Mouse (Mus musculus) CH12.LX (cell line): Measurements from ENCODE around the gene Tkt. TPM values are rescaled to one million over a fixed set of nuclear protein-coding genes. Genes with fewer than 3 reads are reported as not detected.

Source experiments
- DNase-seq: peaks from one replicate; pipeline ENCODE4 v3.0.0-alpha.2; 2013; ENCODE audit errors: extremely low read depth
- H3K27ac ChIP-seq: 2 replicates; pipeline ENCODE4 v1.5.1; 2012; ENCODE audit warnings: low read depth, mild to moderate bottlenecking, control low read depth, moderate library complexity; ENCODE audit not compliant: insufficient read depth
- H3K27me3 ChIP-seq: replicated peaks from 2 replicates; pipeline ENCODE3; 2012; ENCODE audit warnings: inconsistent platforms
- H3K36me3 ChIP-seq, 2 experiments: replicated peaks in 1 of 2; 2 replicates each; pipeline versions ENCODE3 to v1.6.1; 2012; ENCODE audit warnings: inconsistent platforms in 1 of 2, low read length in 1 of 2, mild to moderate bottlenecking in 1 of 2, mixed read lengths in 1 of 2, moderate library complexity in 1 of 2; ENCODE audit not compliant: control insufficient read depth in 1 of 2, insufficient read depth in 1 of 2
- H3K4me1 ChIP-seq, 2 experiments: 2 replicates each; pipeline ENCODE4 v1.6.1; 2012; ENCODE audit warnings: inconsistent platforms in 1 of 2, moderate library complexity in 1 of 2; ENCODE audit not compliant: insufficient read depth in 2 of 2, control insufficient read depth in 1 of 2
- H3K4me2 ChIP-seq: 2 replicates; pipeline ENCODE4 v1.6.1; 2012; ENCODE audit warnings: low read depth, mild to moderate bottlenecking, control low read depth; ENCODE audit not compliant: poor library complexity, insufficient read depth, severe bottlenecking
- H3K4me3 ChIP-seq, 3 experiments: fragments of 150-350 bp in 1 of 3; sonication (generic) in 1 of 3; replicated peaks in 1 of 3; 2 replicates each; pipeline versions ENCODE3 to v1.5.1; 2011 to 2012; ENCODE audit warnings: low read depth in 2 of 3, low read length in 2 of 3, mild to moderate bottlenecking in 2 of 3, moderate library complexity in 2 of 3, control low read depth in 1 of 3, improper control_type of control experiment in 1 of 3, inconsistent platforms in 1 of 3, mixed read lengths in 1 of 3; ENCODE audit not compliant: poor library complexity in 1 of 3
- H3K79me2 ChIP-seq: replicated peaks from 2 replicates; pipeline ENCODE4 v1.6.1; 2012; ENCODE audit warnings: mild to moderate bottlenecking, moderate library complexity; ENCODE audit not compliant: control insufficient read depth, poor library complexity, insufficient read depth, severe bottlenecking; ENCODE audit errors: extremely low read depth
- H3K9ac ChIP-seq: 2 replicates; pipeline ENCODE4 v1.6.1; 2012; ENCODE audit warnings: low read depth, mild to moderate bottlenecking, control low read depth, moderate library complexity; ENCODE audit not compliant: insufficient read depth
- H3K9me3 ChIP-seq: replicated peaks from 2 replicates; pipeline ENCODE3; 2012; ENCODE audit warnings: low read length, inconsistent platforms, mixed read lengths
- BHLHE40 ChIP-seq: IDR thresholded peaks from 2 replicates; pipeline ENCODE4 v1.6.1; 2011; ENCODE audit warnings: mild to moderate bottlenecking, low read depth, low read length, improper control_type of control experiment
- CTCF ChIP-seq, 2 experiments: IDR thresholded peaks in 1 of 2; conservative IDR thresholded peaks in 1 of 2; 2 replicates each; pipeline ENCODE4 v1.5.1; 2011 to 2012; ENCODE audit warnings: low read depth in 2 of 2, low read length in 2 of 2, improper control_type of control experiment in 1 of 2, inconsistent platforms in 1 of 2, mild to moderate bottlenecking in 1 of 2, moderate library complexity in 1 of 2
- ELF1 ChIP-seq: IDR thresholded peaks from 2 replicates; pipeline ENCODE4 v1.6.1; 2014; ENCODE audit warnings: low read depth, mild to moderate bottlenecking, inconsistent platforms, low read length, improper control_type of control experiment
- ETS1 ChIP-seq: conservative IDR thresholded peaks from 2 replicates; pipeline ENCODE4 v1.6.1; 2012; ENCODE audit warnings: low read depth, mild to moderate bottlenecking, inconsistent platforms, low read length, improper control_type of control experiment, moderate library complexity
- JUND ChIP-seq: conservative IDR thresholded peaks from 2 replicates; pipeline ENCODE4 v1.6.1; 2011; ENCODE audit warnings: low read depth, low read length, improper control_type of control experiment
- KAT2A ChIP-seq: IDR thresholded peaks from 2 replicates; pipeline ENCODE4 v1.6.1; 2012; ENCODE audit warnings: low read length, improper control_type of control experiment, inconsistent platforms; ENCODE audit not compliant: insufficient replicate concordance
- MAFK ChIP-seq: IDR thresholded peaks from 2 replicates; pipeline ENCODE4 v1.6.1; 2011; ENCODE audit warnings: low read length, improper control_type of control experiment; ENCODE audit not compliant: insufficient replicate concordance
- MAX ChIP-seq: IDR thresholded peaks from 2 replicates; pipeline ENCODE4 v1.6.1; 2011; ENCODE audit warnings: low read length, improper control_type of control experiment
- MEF2A ChIP-seq: IDR thresholded peaks from 2 replicates; pipeline ENCODE4 v1.6.1; 2014; ENCODE audit warnings: low read depth, mild to moderate bottlenecking, inconsistent platforms, low read length, improper control_type of control experiment, borderline replicate concordance
- MXI1 ChIP-seq: IDR thresholded peaks from 2 replicates; pipeline ENCODE4 v1.6.1; 2011; ENCODE audit warnings: mild to moderate bottlenecking, low read depth, low read length, improper control_type of control experiment
- NELFE ChIP-seq: IDR thresholded peaks from 2 replicates; pipeline ENCODE4 v1.6.1; 2011; ENCODE audit warnings: low read depth, low read length, improper control_type of control experiment
- PAX5 ChIP-seq: IDR thresholded peaks from 2 replicates; pipeline ENCODE4 v1.6.1; 2012; ENCODE audit warnings: low read length, inconsistent platforms, mixed read lengths
- POLR2A ChIP-seq: IDR thresholded peaks from 2 replicates; pipeline ENCODE4 v1.6.1; 2011; ENCODE audit warnings: low read depth, mild to moderate bottlenecking, improper control_type of control experiment, low read length
- POLR2AphosphoS2 ChIP-seq: IDR thresholded peaks from 2 replicates; pipeline ENCODE4 v1.6.1; 2011; ENCODE audit warnings: low read depth, low read length, improper control_type of control experiment
- RAD21 ChIP-seq: IDR thresholded peaks from 2 replicates; pipeline ENCODE4 v1.6.1; 2011; ENCODE audit warnings: low read depth, mild to moderate bottlenecking, low read length, improper control_type of control experiment, moderate library complexity
- RCOR1 ChIP-seq: conservative IDR thresholded peaks from 2 replicates; pipeline ENCODE4 v1.6.1; 2012; ENCODE audit warnings: low read depth, mild to moderate bottlenecking, inconsistent platforms, low read length, improper control_type of control experiment
- SIN3A ChIP-seq: IDR thresholded peaks from 2 replicates; pipeline ENCODE4 v1.6.1; 2012; ENCODE audit warnings: low read length, improper control_type of control experiment, inconsistent platforms
- SMC3 ChIP-seq: IDR thresholded peaks from 2 replicates; pipeline ENCODE4 v1.6.1; 2011; ENCODE audit warnings: low read depth, low read length, improper control_type of control experiment
- TBP ChIP-seq: conservative IDR thresholded peaks from 2 replicates; pipeline ENCODE4 v1.6.1; 2011; ENCODE audit warnings: low read depth, low read length, improper control_type of control experiment
- TCF12 ChIP-seq: IDR thresholded peaks from 2 replicates; pipeline ENCODE4 v1.6.1; 2014; ENCODE audit warnings: low read depth, mild to moderate bottlenecking, inconsistent platforms, low read length, improper control_type of control experiment
- UBTF ChIP-seq: IDR thresholded peaks from 2 replicates; pipeline ENCODE4 v1.6.1; 2012; ENCODE audit warnings: low read depth, mild to moderate bottlenecking, inconsistent platforms, low read length, improper control_type of control experiment, moderate library complexity
- USF1 ChIP-seq: IDR thresholded peaks from 2 replicates; pipeline ENCODE4 v1.6.1; 2014; ENCODE audit warnings: low read depth, mild to moderate bottlenecking, inconsistent platforms, low read length, improper control_type of control experiment
- USF2 ChIP-seq: conservative IDR thresholded peaks from 2 replicates; pipeline ENCODE4 v1.6.1; 2011; ENCODE audit warnings: low read depth, low read length, improper control_type of control experiment
- ZC3H11A ChIP-seq: IDR thresholded peaks from 2 replicates; pipeline ENCODE4 v1.6.1; 2012; ENCODE audit warnings: low read depth, mild to moderate bottlenecking, inconsistent platforms, low read length, improper control_type of control experiment
- ZKSCAN1 ChIP-seq: IDR thresholded peaks from 2 replicates; pipeline ENCODE4 v1.6.1; 2012; ENCODE audit warnings: low read depth, inconsistent platforms, low read length, improper control_type of control experiment, borderline replicate concordance
- ZMIZ1 ChIP-seq: IDR thresholded peaks from 2 replicates; pipeline ENCODE4 v1.6.1; 2012; ENCODE audit warnings: low read depth, mild to moderate bottlenecking, inconsistent platforms, low read length, improper control_type of control experiment
- ZNF384 ChIP-seq: IDR thresholded peaks from 2 replicates; pipeline ENCODE4 v1.6.1; 2012; ENCODE audit warnings: low read depth, low read length, improper control_type of control experiment, inconsistent platforms
- dilution Hi-C: fragments of 300-500 bp; cut with MboI; formaldehyde crosslinking; loops from 2 replicates; pipeline ENCODE4 v1.14.3; 2020; ENCODE audit warnings: low sequenced_read_pairs; ENCODE audit not compliant: extremely low pct_unique_long_range_greater_than_20kb, extremely low pct_ligation_motif_present
- in situ Hi-C: fragments of 300-500 bp; cut with MboI; formaldehyde crosslinking; loops from 3 replicates; pipeline ENCODE4 v1.14.3; 2019; ENCODE audit warnings: low sequenced_read_pairs, low pct_ligation_motif_present, low pct_unique_long_range_greater_than_20kb, mixed read lengths
- polyA plus RNA-seq: library from polyadenylated mRNA; unstranded; fragments of >175 nt; gene quantifications from 2 replicates; pipeline ENCODE4 v1.2.1, GENCODE M21; 2012; ENCODE audit warnings: low read depth; ENCODE audit not compliant: insufficient read length
- total RNA-seq, 2 experiments: library from RNA; depleted of rRNA; stranded (reverse); fragments of 300-350 nt in 1 of 2; fragments of >200 nt in 1 of 2; gene quantifications; 2 replicates each; pipeline ENCODE4 v1.2.3; 2012 to 2014

Gene Tkt
- total and polyA plus RNA-seq, 3 experiments: 450 to 837 (median 456) TPM

- in situ Hi-C loops: no loop called here
- H3K27ac ChIP-seq: no peak overlapping the region
- H3K4me3 ChIP-seq: no peak overlapping the region
- H3K4me2 ChIP-seq: no peak overlapping the region
- no peak overlapping the region for H3K9ac ChIP-seq
- peaks cover 83 to 93% of the 10 kb centered on the region in 2 experiments for H3K36me3 ChIP-seq
- TF ChIP-seq BHLHE40: no peak
- no peak for TF ChIP-seq ZNF384
- no peak for TF ChIP-seq POLR2A
- TF ChIP-seq CTCF (conservative IDR thresholded peaks at IDR 0.05 in 1 of 2, IDR thresholded peaks at IDR 0.05 in 1 of 2; ENCODE audit: low read depth in 2 of 2, low read length in 2 of 2): no peak
- no peak for TF ChIP-seq MAX
- no peak for TF ChIP-seq ZMIZ1
- no peak for TF ChIP-seq TCF12
- no peak for TF ChIP-seq MEF2A
- no peak for TF ChIP-seq ZKSCAN1
- TF ChIP-seq MXI1: no peak
- no peak for TF ChIP-seq MAFK
- TF ChIP-seq TBP: no peak
- no peak for TF ChIP-seq ELF1
- no peak for TF ChIP-seq KAT2A
- no peak for TF ChIP-seq NELFE
- TF ChIP-seq ZC3H11A: no peak
- TF ChIP-seq ETS1: no peak
- no peak for TF ChIP-seq SMC3
- no peak for TF ChIP-seq PAX5
- no peak for TF ChIP-seq UBTF
- no peaks in the 10 kb centered on the region for H3K79me2 ChIP-seq
- H3K4me1 ChIP-seq: no peaks in the 10 kb centered on the region
- H3K27me3 ChIP-seq: no peaks in the 10 kb centered on the region
- DNase-seq: no peak
- dilution Hi-C loops: no loop called here
- H3K9me3 ChIP-seq: no peaks in the 10 kb centered on the region
Measured at GRCm38 (mm10) chr14:30523356-30523755, 24.8 kb upstream of the Tkt start.

- Histone ChIP-seq H3K27ac (no peak overlapping the region), H3K36me3 (peaks cover 35 to 49% of the 10 kb centered on the region in 2 experiments), H3K9ac (no peak overlapping the region), H3K4me2 (no peak overlapping the region), H3K4me1 (peaks cover 9 to 10% of the 10 kb centered on the region in 2 experiments; a peak in 3 of 4 replicates), H3K27me3 (no peaks in the 10 kb centered on the region), H3K79me2 (no peaks in the 10 kb centered on the region), H3K4me3 (no peak overlapping the region), H3K9me3 (no peaks in the 10 kb centered on the region)
- in situ Hi-C loops (no loop called here), dilution Hi-C loops (no loop called here)
- no peak for DNase-seq
- TF ChIP-seq ZKSCAN1 (no peak), SIN3A (no peak), TBP (no peak), BHLHE40 (no peak), MAFK (no peak), RCOR1 (no peak), USF2 (no peak), TCF12 (no peak), RAD21 (no peak), ZNF384 (no peak), POLR2A (no peak), ETS1 (no peak), UBTF (no peak), POLR2AphosphoS2 (no peak), KAT2A (no peak), JUND (no peak), USF1 (no peak)
Measured at GRCm38 (mm10) chr14:30528392-30528791, 19.8 kb upstream of the Tkt start.
